8 mouse cellular contexts compared by ENCODE assay signal in genomic region chr7:6363047-6363488, GRCm38 (mm10). TPM values are rescaled to one million over a fixed set of nuclear protein-coding genes. Genes with fewer than 3 reads are reported as not detected.
DNase-seq lines count a peak whose midpoint lies in the region; ATAC-seq and TF ChIP-seq lines count a peak whose summit lies in the region.

Zfp78 (plus strand) TSS chr7:6363280.

- H3K4me2 ChIP-seq in hindbrain, embryonic 12.5 days (replicated peaks) = peak within 1 kb of the TSS; percentile 58
- peak within 1 kb of the TSS; percentile 87 for H3K4me2 ChIP-seq in liver, embryonic 11.5 days
- peak within 1 kb of the TSS; percentile 57 for H3K4me2 ChIP-seq in neural tube, embryonic 13.5 days

- no peak for TF ChIP-seq CTCF in layer of hippocampus, adult 2 months (conservative IDR thresholded peaks at IDR 0.05)
- no peak for TF ChIP-seq CTCF in embryonic fibroblast, embryonic 13.5 days (IDR thresholded peaks at IDR 0.05; ENCODE audit: borderline replicate concordance, insufficient read depth, low read length)

- under 1% methylated on average over 23 of the region's 23 CpGs for WGBS in hindbrain, embryonic 12.5 days
- 1% methylated on average over 23 of the region's 23 CpGs for WGBS in liver, embryonic 11.5 days
- WGBS in neural tube, embryonic 13.5 days = under 1% methylated on average over 23 of the region's 23 CpGs

- peak within 1 kb of the TSS; percentile 86 for H3K27ac ChIP-seq in layer of hippocampus, adult 2 months
- H3K27ac ChIP-seq in embryonic fibroblast, embryonic 13.5 days (ENCODE audit: insufficient read depth, low read length) = peak within 1 kb of the TSS; percentile 96
- H3K27ac ChIP-seq in hindbrain, embryonic 12.5 days = peak within 1 kb of the TSS; percentile 93
- peak within 1 kb of the TSS; percentile 76 for H3K27ac ChIP-seq in liver, embryonic 11.5 days (ENCODE audit: low read depth, low read length)
- peak within 1 kb of the TSS; percentile 88 for H3K27ac ChIP-seq in neural tube, embryonic 13.5 days (replicated peaks)

- H3K4me3 ChIP-seq in layer of hippocampus, adult 2 months = peak within 1 kb of the TSS; percentile 75
- peak within 1 kb of the TSS; percentile 88 for H3K4me3 ChIP-seq in embryonic fibroblast, embryonic 13.5 days (ENCODE audit: insufficient read depth, low read length)
- H3K4me3 ChIP-seq in hindbrain, embryonic 12.5 days = peak within 1 kb of the TSS; percentile 41
- peak within 1 kb of the TSS; percentile 68 for H3K4me3 ChIP-seq in liver, embryonic 11.5 days (ENCODE audit: low read depth, low read length)
- H3K4me3 ChIP-seq in neural tube, embryonic 13.5 days = peak within 1 kb of the TSS; percentile 51

- DNase-seq in layer of hippocampus, adult 2 months (ENCODE audit: low spot score in 2 of 2) = peak in 1 of 2 experiments; percentile 88
- no peak for DNase-seq in layer of hippocampus, postnatal 36 days
- peak; percentile 95 for DNase-seq in NIH3T3 (ENCODE audit: low read depth)
- DNase-seq in liver, embryonic 11.5 days (ENCODE audit: low spot score) = no peak
- DNase-seq in thymus, postnatal 4 days = peak; percentile 84

- no peaks in the 10 kb centered on the region for H3K4me1 ChIP-seq in embryonic fibroblast, embryonic 13.5 days (ENCODE audit: control insufficient read depth, insufficient read depth, low read length)
- peaks cover 4% of the 10 kb centered on the region for H3K4me1 ChIP-seq in hindbrain, embryonic 12.5 days
- peaks cover 13% of the 10 kb centered on the region for H3K4me1 ChIP-seq in liver, embryonic 11.5 days (replicated peaks; ENCODE audit: control insufficient read depth, insufficient read depth, low read length)
- H3K4me1 ChIP-seq in neural tube, embryonic 13.5 days (replicated peaks) = peaks cover 10% of the 10 kb centered on the region

- H3K9me3 ChIP-seq in hindbrain, embryonic 12.5 days (replicated peaks) = no peaks in the 10 kb centered on the region
- no peaks in the 10 kb centered on the region for H3K9me3 ChIP-seq in liver, embryonic 11.5 days (ENCODE audit: control insufficient read depth, low read length)
- no peaks in the 10 kb centered on the region for H3K9me3 ChIP-seq in neural tube, embryonic 13.5 days

- H3K27me3 ChIP-seq in hindbrain, embryonic 12.5 days = no peaks in the 10 kb centered on the region
- H3K27me3 ChIP-seq in liver, embryonic 11.5 days (replicated peaks; ENCODE audit: control insufficient read depth, insufficient read depth, low read length) = no peaks in the 10 kb centered on the region
- H3K27me3 ChIP-seq in neural tube, embryonic 13.5 days = no peaks in the 10 kb centered on the region

- peak; percentile 91 for TF ChIP-seq POLR2A in embryonic fibroblast, embryonic 13.5 days (IDR thresholded peaks at IDR 0.05; ENCODE audit: low read depth, low read length)

- no peaks in the 10 kb centered on the region for H3K36me3 ChIP-seq in hindbrain, embryonic 12.5 days
- no peaks in the 10 kb centered on the region for H3K36me3 ChIP-seq in liver, embryonic 11.5 days (ENCODE audit: control insufficient read depth, insufficient read depth, low read length)
- no peaks in the 10 kb centered on the region for H3K36me3 ChIP-seq in neural tube, embryonic 13.5 days

- peak within 1 kb of the TSS; percentile 59 for H3K9ac ChIP-seq in hindbrain, embryonic 12.5 days
- H3K9ac ChIP-seq in liver, embryonic 11.5 days (ENCODE audit: low read depth, low read length) = peak within 1 kb of the TSS; percentile 65
- peak within 1 kb of the TSS; percentile 73 for H3K9ac ChIP-seq in neural tube, embryonic 13.5 days

- ATAC-seq in hindbrain, embryonic 12.5 days (ENCODE audit: low FRiP score) = peak; percentile 86
- peak; percentile 78 for ATAC-seq in liver, embryonic 11.5 days (replicated peaks; ENCODE audit: low FRiP score)
- peak; percentile 86 for ATAC-seq in neural tube, embryonic 13.5 days (ENCODE audit: low read depth)

RNA-seq across cellular contexts. Expression of gene Zfp78, which starts in this region (rescaled TPM):
- total RNA-seq in layer of hippocampus, adult 2 months (2021) = 1 to 10 TPM; 4.7 to 5.0 TPM
- total RNA-seq in layer of hippocampus, postnatal 36 days (2021) = 1 to 10 TPM; 5.3 to 5.8 TPM
- polyA plus RNA-seq in embryonic fibroblast, embryonic 13.5 days (2011; ENCODE audit: insufficient read length, low read depth, missing spikeins) = 3.3 and 3.6 TPM in 2 replicates
- polyA plus RNA-seq in hindbrain, embryonic 12.5 days (2016; fragmentation: Nextera tagmentation; extraction: Ambion mirVana) = 2.8 and 3.0 TPM in 2 replicates
- 1.3 and 2.1 TPM in 2 replicates for polyA plus RNA-seq in liver, embryonic 11.5 days (2014; fragmentation: Nextera tagmentation; extraction: Ambion mirVana)
- polyA plus RNA-seq in neural tube, embryonic 13.5 days (2015; fragmentation: Nextera tagmentation; extraction: Ambion mirVana) = 3.5 and 4.5 TPM in 2 replicates

Comparison
In these comparisons a context has a peak if more than half of its experiments do, and no peak if none do; other contexts are left out.
1. DNase-seq: peak in NIH3T3 (single experiment) and thymus, postnatal 4 days (single experiment); none in layer of hippocampus, postnatal 36 days (0 of 2) and liver, embryonic 11.5 days (single experiment).
2. Peak in every context shown above with its lines, with median percentiles within 50 percentile points of each other: H3K27ac ChIP-seq, H3K4me3 ChIP-seq, ATAC-seq, H3K4me2 ChIP-seq and H3K9ac ChIP-seq.